Mouse (Mus musculus): ENCODE measurements around the gene Cd9. TPM values are rescaled to one million over a fixed set of nuclear protein-coding genes. Genes with fewer than 3 reads are reported as not detected.

The Cd9 gene
- polyA plus RNA-seq, 1 experiment, result 52.6 TPM

DNA sequence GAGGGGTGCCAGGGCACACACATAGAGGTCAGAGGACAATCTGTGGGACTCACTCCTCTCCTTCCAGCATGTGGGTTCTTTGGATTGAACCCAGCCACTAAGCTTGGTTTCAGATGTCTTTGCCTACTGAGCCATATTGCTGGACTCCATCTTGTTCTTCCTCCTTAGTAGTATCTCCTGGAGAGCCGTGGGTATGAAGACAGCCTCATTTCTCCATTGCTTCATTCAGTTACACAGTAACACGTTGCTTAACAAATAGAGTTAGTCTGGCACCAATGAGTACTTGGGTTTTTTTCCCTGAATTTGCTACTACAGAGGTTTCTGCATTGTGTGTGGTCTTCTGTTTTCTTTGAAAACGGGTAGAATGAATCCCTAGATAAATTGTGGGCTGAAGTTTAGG is 31.5 kb upstream of the Cd9 start:
- peaks cover 88% of the 10 kb centered on the region for H3K4me1 ChIP-seq
- TF ChIP-seq GATA1 (IDR thresholded peaks at IDR 0.05; ENCODE audit: borderline replicate concordance, low read length) (no peak), FLI1 (IDR thresholded peaks at IDR 0.05; ENCODE audit: low read length) (no peak)
- H3K9me3 ChIP-seq, result no peaks in the 10 kb centered on the region
- no peaks in the 10 kb centered on the region for H3K27me3 ChIP-seq (replicated peaks)
- H3K36me3 ChIP-seq (replicated peaks; ENCODE audit: low read length), result no peaks in the 10 kb centered on the region
- H3K4me3 ChIP-seq (replicated peaks), result no peak overlapping the region

DNA sequence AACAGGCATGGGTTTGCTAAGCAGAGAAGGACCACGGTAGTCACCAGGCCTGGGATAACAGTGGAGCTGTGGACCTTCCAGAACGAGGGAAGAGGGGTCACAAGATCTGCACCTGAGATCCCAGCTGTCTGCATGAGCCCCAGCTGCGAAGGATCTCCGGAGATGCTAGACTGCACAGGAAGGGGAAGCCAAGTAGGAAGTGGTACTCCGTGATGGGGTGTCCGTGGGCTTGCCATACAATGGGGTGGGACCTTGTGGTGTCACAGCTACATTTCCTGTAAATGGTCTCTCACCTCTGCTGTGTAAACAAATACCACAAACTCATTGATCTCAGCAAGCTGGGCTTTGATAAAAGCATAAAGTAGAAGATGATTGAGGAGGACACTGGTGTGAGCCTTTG is 29.4 kb upstream of the Cd9 start:
- H3K4me1 ChIP-seq, result peaks cover 70% of the 10 kb centered on the region
- no peaks in the 10 kb centered on the region for H3K27me3 ChIP-seq (replicated peaks)
- H3K4me3 ChIP-seq (replicated peaks), result peak overlapping the region; percentile 21
- no peaks in the 10 kb centered on the region; the same call in 1 of the 2 replicates for H3K9me3 ChIP-seq
- H3K36me3 ChIP-seq (replicated peaks; ENCODE audit: low read length), result no peaks in the 10 kb centered on the region
- no peak for TF ChIP-seq GATA1 (IDR thresholded peaks at IDR 0.05; ENCODE audit: borderline replicate concordance, low read length)
- TF ChIP-seq FLI1 (IDR thresholded peaks at IDR 0.05; ENCODE audit: low read length), result no peak

DNA sequence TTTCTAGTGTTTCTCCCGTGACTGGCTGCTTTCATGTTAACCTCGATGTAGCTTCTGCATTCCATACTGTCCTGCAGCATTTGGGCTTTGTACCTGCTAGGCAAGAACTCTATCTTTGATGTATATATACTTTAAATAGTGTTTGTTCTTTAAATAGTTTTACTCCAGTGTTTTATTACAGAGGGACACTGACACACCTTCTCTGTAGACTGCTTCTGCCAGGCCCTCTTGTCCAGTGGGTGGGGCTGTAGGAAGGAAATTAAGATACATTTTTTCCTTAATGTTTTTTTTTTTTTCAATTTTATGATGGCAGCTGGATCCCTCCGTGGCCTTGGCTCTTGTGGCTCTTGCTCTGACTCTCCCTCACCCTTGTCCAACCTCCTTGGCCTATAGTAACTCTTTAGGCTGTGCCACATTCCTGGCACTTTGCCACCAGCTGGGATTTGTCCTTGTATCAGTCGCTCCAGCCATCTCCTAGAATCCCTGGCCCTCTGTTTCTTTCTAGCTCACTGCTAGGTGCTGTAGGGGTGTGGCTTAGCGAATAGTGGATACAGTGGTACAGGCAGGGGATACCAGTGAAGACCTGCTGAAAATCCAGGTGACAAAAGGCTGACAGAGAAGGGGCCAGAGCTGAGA is 27.1 kb upstream of the Cd9 start:
- H3K4me1 ChIP-seq, result peaks cover 67% of the 10 kb centered on the region
- H3K9me3 ChIP-seq, result no peaks in the 10 kb centered on the region; the same call in 1 of the 2 replicates
- no peaks in the 10 kb centered on the region for H3K27me3 ChIP-seq (replicated peaks)
- no peak for TF ChIP-seq FLI1 (IDR thresholded peaks at IDR 0.05; ENCODE audit: low read length)
- no peak for TF ChIP-seq GATA1 (IDR thresholded peaks at IDR 0.05; ENCODE audit: borderline replicate concordance, low read length)
- no peak overlapping the region for H3K4me3 ChIP-seq (replicated peaks)
- H3K36me3 ChIP-seq (replicated peaks; ENCODE audit: low read length), result no peaks in the 10 kb centered on the region

DNA sequence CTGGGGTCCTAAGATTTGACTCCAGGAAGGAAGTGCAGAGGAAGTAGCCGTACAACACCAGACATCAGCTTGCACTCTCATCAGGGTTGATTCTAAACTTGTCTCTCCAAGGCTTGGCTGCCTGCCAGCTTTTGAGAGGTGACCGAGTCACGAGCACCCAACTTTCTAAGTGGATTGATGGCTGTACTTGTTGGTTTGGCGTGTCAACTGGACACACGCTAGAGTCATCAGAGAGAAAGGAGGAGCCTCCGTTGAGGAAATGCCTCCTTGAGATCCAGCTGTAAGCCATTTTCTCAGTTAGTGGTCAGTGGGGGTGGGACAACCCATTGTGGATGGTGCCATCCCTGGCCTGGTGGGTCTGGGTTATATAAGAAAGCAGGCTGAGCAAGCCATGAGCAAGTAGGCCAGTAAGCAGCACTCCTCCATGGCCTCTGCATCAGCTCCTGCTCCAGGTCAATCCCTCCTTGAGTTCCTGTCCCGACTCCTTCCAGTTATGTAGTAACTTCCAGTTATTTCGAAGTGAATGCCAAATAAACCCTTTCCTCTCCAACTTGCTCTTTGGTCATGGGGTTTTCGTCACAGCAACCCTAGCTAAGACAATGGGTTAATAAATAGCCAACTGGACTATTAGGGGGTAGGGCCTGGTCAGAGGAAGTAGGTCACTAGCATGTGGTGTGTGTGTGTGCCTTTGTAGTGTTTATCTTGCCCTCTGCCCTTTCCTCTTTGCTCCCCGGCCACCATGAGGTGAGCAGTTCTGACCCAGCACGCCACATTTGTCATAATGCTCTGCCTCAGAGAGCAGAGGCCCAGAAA is 21.1 kb upstream of the Cd9 start:
- Histone ChIP-seq H3K36me3 (replicated peaks; ENCODE audit: low read length) (no peaks in the 10 kb centered on the region), H3K27me3 (replicated peaks) (no peaks in the 10 kb centered on the region), H3K4me1 (peaks cover 76% of the 10 kb centered on the region), H3K9me3 (no peaks in the 10 kb centered on the region; the same call in 1 of the 2 replicates), H3K4me3 (replicated peaks) (peak overlapping the region; percentile 47)
- TF ChIP-seq GATA1 (IDR thresholded peaks at IDR 0.05; ENCODE audit: borderline replicate concordance, low read length) (no peak), FLI1 (IDR thresholded peaks at IDR 0.05; ENCODE audit: low read length) (no peak)

DNA sequence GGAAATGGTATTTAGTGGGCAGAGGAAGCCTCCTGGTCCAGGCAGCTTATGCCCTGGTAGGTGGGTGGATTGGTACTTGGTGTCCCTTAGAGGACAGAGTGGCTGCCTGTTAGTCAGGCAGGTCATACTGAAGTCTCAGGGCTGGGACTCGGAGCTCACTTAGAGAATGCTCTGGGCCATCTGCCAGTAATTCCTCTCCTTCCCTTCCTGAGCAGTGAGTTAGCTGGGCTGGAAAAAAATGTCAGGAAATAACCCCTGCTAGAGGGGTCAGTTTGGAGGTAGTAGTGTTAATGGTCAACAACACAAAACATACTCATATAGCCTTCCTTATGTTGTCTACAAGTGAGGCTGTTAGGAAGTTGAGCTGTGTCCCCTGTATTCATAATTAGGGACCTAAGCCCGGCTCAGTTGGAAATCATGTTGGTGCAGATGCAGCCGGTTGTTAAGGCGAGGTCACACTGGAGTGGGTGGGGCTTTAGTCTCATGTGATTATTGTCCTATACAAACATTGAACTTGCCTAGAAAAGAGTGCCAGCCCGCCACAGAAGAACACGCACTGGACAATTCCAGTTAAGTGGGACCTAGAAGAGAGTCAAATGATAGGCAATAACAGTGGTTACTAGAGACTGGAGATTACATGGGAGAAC is 18.5 kb upstream of the Cd9 start:
- H3K27me3 ChIP-seq (replicated peaks), result no peaks in the 10 kb centered on the region
- H3K36me3 ChIP-seq (replicated peaks; ENCODE audit: low read length), result peaks cover 3% of the 10 kb centered on the region
- H3K9me3 ChIP-seq, result no peaks in the 10 kb centered on the region
- TF ChIP-seq GATA1 (IDR thresholded peaks at IDR 0.05; ENCODE audit: borderline replicate concordance, low read length) (no peak), FLI1 (IDR thresholded peaks at IDR 0.05; ENCODE audit: low read length) (no peak)
- peak overlapping the region; percentile 67 for H3K4me3 ChIP-seq (replicated peaks)
- H3K4me1 ChIP-seq, result peaks cover 90% of the 10 kb centered on the region

DNA sequence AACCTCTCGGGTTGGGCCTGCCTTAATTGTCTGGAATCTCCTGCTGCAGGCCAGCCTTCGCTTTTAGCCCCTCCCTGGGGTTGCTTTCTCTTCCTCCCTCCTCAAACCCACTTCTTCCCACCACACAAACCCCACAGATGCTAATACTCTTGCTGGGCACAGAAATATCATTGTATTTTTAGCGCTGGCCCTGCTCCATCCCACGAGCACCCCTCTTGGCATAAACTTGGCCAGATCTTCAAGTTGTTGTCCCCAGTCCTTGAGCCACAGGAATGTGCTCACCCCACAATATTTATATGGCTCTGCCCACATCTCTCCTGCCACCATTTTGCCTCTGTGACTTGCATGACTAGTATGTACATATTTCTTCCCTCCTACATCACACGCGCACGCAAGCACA is 16.6 kb upstream of the Cd9 start:
- Histone ChIP-seq H3K27me3 (replicated peaks) (no peaks in the 10 kb centered on the region), H3K4me3 (replicated peaks) (peak overlapping the region; percentile 84), H3K36me3 (replicated peaks; ENCODE audit: low read length) (peaks cover 9% of the 10 kb centered on the region), H3K9me3 (no peaks in the 10 kb centered on the region), H3K4me1 (peaks cover 92% of the 10 kb centered on the region)
- TF ChIP-seq GATA1 (IDR thresholded peaks at IDR 0.05; ENCODE audit: borderline replicate concordance, low read length) (no peak), FLI1 (IDR thresholded peaks at IDR 0.05; ENCODE audit: low read length) (no peak)

DNA sequence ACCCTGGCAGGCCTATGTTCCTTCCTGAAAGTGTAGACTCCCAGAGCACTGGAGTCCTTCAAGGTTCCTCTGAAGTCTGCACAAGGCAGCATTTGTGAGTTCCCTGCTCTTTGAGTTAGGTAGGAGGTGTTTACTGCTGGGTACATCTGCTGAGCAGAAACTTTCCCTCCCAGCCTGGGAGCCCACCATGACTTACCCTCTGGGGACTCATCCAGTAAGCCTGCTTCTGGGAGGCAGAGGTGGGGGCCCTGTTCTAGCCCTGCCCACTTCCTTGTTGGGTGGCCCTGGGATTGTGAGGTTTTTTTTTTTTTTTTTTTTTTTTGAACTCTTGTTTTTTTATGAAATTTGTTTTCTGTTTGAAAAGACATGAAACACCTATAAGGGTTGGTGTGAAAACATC is 16.1 kb upstream of the Cd9 start:
- Histone ChIP-seq H3K9me3 (no peaks in the 10 kb centered on the region), H3K27me3 (replicated peaks) (no peaks in the 10 kb centered on the region), H3K4me3 (replicated peaks) (peak overlapping the region; percentile 84), H3K36me3 (replicated peaks; ENCODE audit: low read length) (peaks cover 11% of the 10 kb centered on the region), H3K4me1 (peaks cover 92% of the 10 kb centered on the region)
- TF ChIP-seq GATA1 (IDR thresholded peaks at IDR 0.05; ENCODE audit: borderline replicate concordance, low read length) (no peak), FLI1 (IDR thresholded peaks at IDR 0.05; ENCODE audit: low read length) (no peak)

DNA sequence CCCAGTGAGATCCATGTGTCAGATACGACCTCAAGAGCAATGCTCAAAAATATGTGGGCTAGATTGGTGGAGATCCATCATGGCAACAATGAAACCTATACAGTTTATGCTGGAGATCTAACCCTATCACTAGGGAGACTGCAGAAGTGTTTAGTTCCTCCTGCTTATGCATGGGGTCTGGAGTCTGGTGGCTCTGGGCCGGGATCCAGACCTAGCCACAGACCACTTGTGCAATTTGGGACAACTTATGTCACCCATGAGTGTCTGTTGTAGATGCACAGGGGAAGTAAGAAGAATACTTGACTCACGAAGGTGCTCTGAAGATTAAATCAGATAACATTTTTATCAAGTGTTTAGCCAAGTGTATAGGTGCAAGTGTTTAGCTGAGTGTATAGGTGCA is 15.2 kb upstream of the Cd9 start:
- Histone ChIP-seq H3K4me1 (peaks cover 92% of the 10 kb centered on the region), H3K27me3 (replicated peaks) (no peaks in the 10 kb centered on the region), H3K4me3 (replicated peaks) (no peak overlapping the region), H3K9me3 (no peaks in the 10 kb centered on the region), H3K36me3 (replicated peaks; ENCODE audit: low read length) (peaks cover 16% of the 10 kb centered on the region)
- TF ChIP-seq GATA1 (IDR thresholded peaks at IDR 0.05; ENCODE audit: borderline replicate concordance, low read length) (no peak), FLI1 (IDR thresholded peaks at IDR 0.05; ENCODE audit: low read length) (no peak)

DNA sequence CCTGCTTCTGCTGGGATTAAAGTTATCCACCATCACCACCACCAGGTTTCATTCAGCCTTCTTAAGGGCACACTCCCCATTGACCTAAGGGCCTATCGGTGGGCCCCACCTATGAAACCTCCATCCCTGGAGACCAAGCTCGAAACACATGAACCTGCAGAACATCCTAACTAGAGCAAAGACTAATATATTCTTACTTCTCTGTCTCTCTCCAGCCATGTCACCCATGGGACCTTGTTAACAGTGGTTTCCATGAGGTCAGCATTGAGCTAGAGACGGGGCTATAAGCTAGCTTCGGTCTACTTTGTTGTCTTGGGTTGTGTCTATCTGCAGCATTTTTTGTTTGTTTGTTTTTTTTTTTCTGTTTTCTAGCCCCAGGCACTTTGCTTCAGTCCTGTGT is 11.8 kb upstream of the Cd9 start:
- TF ChIP-seq GATA1 (IDR thresholded peaks at IDR 0.05; ENCODE audit: borderline replicate concordance, low read length), result no peak
- TF ChIP-seq FLI1 (IDR thresholded peaks at IDR 0.05; ENCODE audit: low read length), result no peak
- H3K9me3 ChIP-seq, result no peaks in the 10 kb centered on the region
- no peak overlapping the region for H3K4me3 ChIP-seq (replicated peaks)
- peaks cover 16% of the 10 kb centered on the region for H3K36me3 ChIP-seq (replicated peaks; ENCODE audit: low read length)
- H3K27me3 ChIP-seq (replicated peaks), result no peaks in the 10 kb centered on the region
- H3K4me1 ChIP-seq, result peaks cover 80% of the 10 kb centered on the region
